Mouse (Mus musculus) CH12.LX (cell line): ENCODE data around the gene Plekhm3. TPM values are rescaled to one million over a fixed set of nuclear protein-coding genes. Genes with fewer than 3 reads are reported as not detected.

Experiments used
- DNase-seq: peaks from one replicate; pipeline ENCODE4 v3.0.0-alpha.2; 2013; ENCODE audit errors: extremely low read depth
- H3K27ac ChIP-seq: 2 replicates; pipeline ENCODE4 v1.5.1; 2012; ENCODE audit warnings: low read depth, mild to moderate bottlenecking, control low read depth, moderate library complexity; ENCODE audit not compliant: insufficient read depth
- H3K27me3 ChIP-seq: replicated peaks from 2 replicates; pipeline ENCODE3; 2012; ENCODE audit warnings: inconsistent platforms
- H3K36me3 ChIP-seq, 2 experiments: replicated peaks in 1 of 2; 2 replicates each; pipeline versions ENCODE3 to v1.6.1; 2012; ENCODE audit warnings: inconsistent platforms in 1 of 2, low read length in 1 of 2, mild to moderate bottlenecking in 1 of 2, mixed read lengths in 1 of 2, moderate library complexity in 1 of 2; ENCODE audit not compliant: control insufficient read depth in 1 of 2, insufficient read depth in 1 of 2
- H3K4me1 ChIP-seq, 2 experiments: 2 replicates each; pipeline ENCODE4 v1.6.1; 2012; ENCODE audit warnings: inconsistent platforms in 1 of 2, moderate library complexity in 1 of 2; ENCODE audit not compliant: insufficient read depth in 2 of 2, control insufficient read depth in 1 of 2
- H3K4me2 ChIP-seq: 2 replicates; pipeline ENCODE4 v1.6.1; 2012; ENCODE audit warnings: low read depth, mild to moderate bottlenecking, control low read depth; ENCODE audit not compliant: poor library complexity, insufficient read depth, severe bottlenecking
- H3K4me3 ChIP-seq, 3 experiments: fragments of 150-350 bp in 1 of 3; sonication (generic) in 1 of 3; replicated peaks in 1 of 3; 2 replicates each; pipeline versions ENCODE3 to v1.5.1; 2011 to 2012; ENCODE audit warnings: low read depth in 2 of 3, low read length in 2 of 3, mild to moderate bottlenecking in 2 of 3, moderate library complexity in 2 of 3, control low read depth in 1 of 3, improper control_type of control experiment in 1 of 3, inconsistent platforms in 1 of 3, mixed read lengths in 1 of 3; ENCODE audit not compliant: poor library complexity in 1 of 3
- H3K79me2 ChIP-seq: replicated peaks from 2 replicates; pipeline ENCODE4 v1.6.1; 2012; ENCODE audit warnings: mild to moderate bottlenecking, moderate library complexity; ENCODE audit not compliant: control insufficient read depth, poor library complexity, insufficient read depth, severe bottlenecking; ENCODE audit errors: extremely low read depth
- H3K9ac ChIP-seq: 2 replicates; pipeline ENCODE4 v1.6.1; 2012; ENCODE audit warnings: low read depth, mild to moderate bottlenecking, control low read depth, moderate library complexity; ENCODE audit not compliant: insufficient read depth
- H3K9me3 ChIP-seq: replicated peaks from 2 replicates; pipeline ENCODE3; 2012; ENCODE audit warnings: low read length, inconsistent platforms, mixed read lengths
- BHLHE40 ChIP-seq: IDR thresholded peaks from 2 replicates; pipeline ENCODE4 v1.6.1; 2011; ENCODE audit warnings: mild to moderate bottlenecking, low read depth, low read length, improper control_type of control experiment
- CHD1 ChIP-seq: IDR thresholded peaks from 2 replicates; pipeline ENCODE4 v1.6.1; 2012; ENCODE audit warnings: low read depth, low read length, improper control_type of control experiment, inconsistent platforms
- CHD2 ChIP-seq: IDR thresholded peaks from 2 replicates; pipeline ENCODE4 v1.6.1; 2011; ENCODE audit warnings: low read length, improper control_type of control experiment
- CTCF ChIP-seq, 2 experiments: IDR thresholded peaks in 1 of 2; conservative IDR thresholded peaks in 1 of 2; 2 replicates each; pipeline ENCODE4 v1.5.1; 2011 to 2012; ENCODE audit warnings: low read depth in 2 of 2, low read length in 2 of 2, improper control_type of control experiment in 1 of 2, inconsistent platforms in 1 of 2, mild to moderate bottlenecking in 1 of 2, moderate library complexity in 1 of 2
- E2F4 ChIP-seq: IDR thresholded peaks from 2 replicates; pipeline ENCODE4 v1.6.1; 2011; ENCODE audit warnings: low read depth, low read length, improper control_type of control experiment; ENCODE audit not compliant: insufficient replicate concordance
- EP300 ChIP-seq: IDR thresholded peaks from 2 replicates; pipeline ENCODE4 v1.6.1; 2011; ENCODE audit warnings: low read length, improper control_type of control experiment
- ETS1 ChIP-seq: conservative IDR thresholded peaks from 2 replicates; pipeline ENCODE4 v1.6.1; 2012; ENCODE audit warnings: low read depth, mild to moderate bottlenecking, inconsistent platforms, low read length, improper control_type of control experiment, moderate library complexity
- IRF4 ChIP-seq: IDR thresholded peaks from 2 replicates; pipeline ENCODE4 v1.6.1; 2014; ENCODE audit warnings: low read depth, mild to moderate bottlenecking, inconsistent platforms, low read length, improper control_type of control experiment
- JUN ChIP-seq: IDR thresholded peaks from 2 replicates; pipeline ENCODE4 v1.6.1; 2011; ENCODE audit warnings: low read depth, mild to moderate bottlenecking, low read length, improper control_type of control experiment, moderate library complexity; ENCODE audit not compliant: insufficient read depth
- JUND ChIP-seq: conservative IDR thresholded peaks from 2 replicates; pipeline ENCODE4 v1.6.1; 2011; ENCODE audit warnings: low read depth, low read length, improper control_type of control experiment
- MAX ChIP-seq: IDR thresholded peaks from 2 replicates; pipeline ENCODE4 v1.6.1; 2011; ENCODE audit warnings: low read length, improper control_type of control experiment
- MAZ ChIP-seq: IDR thresholded peaks from 2 replicates; pipeline ENCODE4 v1.6.1; 2012; ENCODE audit warnings: low read depth, mild to moderate bottlenecking, inconsistent platforms, low read length, improper control_type of control experiment, moderate library complexity
- MEF2A ChIP-seq: IDR thresholded peaks from 2 replicates; pipeline ENCODE4 v1.6.1; 2014; ENCODE audit warnings: low read depth, mild to moderate bottlenecking, inconsistent platforms, low read length, improper control_type of control experiment, borderline replicate concordance
- MXI1 ChIP-seq: IDR thresholded peaks from 2 replicates; pipeline ENCODE4 v1.6.1; 2011; ENCODE audit warnings: mild to moderate bottlenecking, low read depth, low read length, improper control_type of control experiment
- NRF1 ChIP-seq: IDR thresholded peaks from 2 replicates; pipeline ENCODE4 v1.6.1; 2014; ENCODE audit warnings: low read depth, mild to moderate bottlenecking, inconsistent platforms, low read length, improper control_type of control experiment, moderate library complexity
- PAX5 ChIP-seq: IDR thresholded peaks from 2 replicates; pipeline ENCODE4 v1.6.1; 2012; ENCODE audit warnings: low read length, inconsistent platforms, mixed read lengths
- POLR2AphosphoS2 ChIP-seq: IDR thresholded peaks from 2 replicates; pipeline ENCODE4 v1.6.1; 2011; ENCODE audit warnings: low read depth, low read length, improper control_type of control experiment
- RAD21 ChIP-seq: IDR thresholded peaks from 2 replicates; pipeline ENCODE4 v1.6.1; 2011; ENCODE audit warnings: low read depth, mild to moderate bottlenecking, low read length, improper control_type of control experiment, moderate library complexity
- RCOR1 ChIP-seq: conservative IDR thresholded peaks from 2 replicates; pipeline ENCODE4 v1.6.1; 2012; ENCODE audit warnings: low read depth, mild to moderate bottlenecking, inconsistent platforms, low read length, improper control_type of control experiment
- SIN3A ChIP-seq: IDR thresholded peaks from 2 replicates; pipeline ENCODE4 v1.6.1; 2012; ENCODE audit warnings: low read length, improper control_type of control experiment, inconsistent platforms
- SMC3 ChIP-seq: IDR thresholded peaks from 2 replicates; pipeline ENCODE4 v1.6.1; 2011; ENCODE audit warnings: low read depth, low read length, improper control_type of control experiment
- TBP ChIP-seq: conservative IDR thresholded peaks from 2 replicates; pipeline ENCODE4 v1.6.1; 2011; ENCODE audit warnings: low read depth, low read length, improper control_type of control experiment
- TCF12 ChIP-seq: IDR thresholded peaks from 2 replicates; pipeline ENCODE4 v1.6.1; 2014; ENCODE audit warnings: low read depth, mild to moderate bottlenecking, inconsistent platforms, low read length, improper control_type of control experiment
- UBTF ChIP-seq: IDR thresholded peaks from 2 replicates; pipeline ENCODE4 v1.6.1; 2012; ENCODE audit warnings: low read depth, mild to moderate bottlenecking, inconsistent platforms, low read length, improper control_type of control experiment, moderate library complexity
- USF2 ChIP-seq: conservative IDR thresholded peaks from 2 replicates; pipeline ENCODE4 v1.6.1; 2011; ENCODE audit warnings: low read depth, low read length, improper control_type of control experiment
- ZC3H11A ChIP-seq: IDR thresholded peaks from 2 replicates; pipeline ENCODE4 v1.6.1; 2012; ENCODE audit warnings: low read depth, mild to moderate bottlenecking, inconsistent platforms, low read length, improper control_type of control experiment
- ZMIZ1 ChIP-seq: IDR thresholded peaks from 2 replicates; pipeline ENCODE4 v1.6.1; 2012; ENCODE audit warnings: low read depth, mild to moderate bottlenecking, inconsistent platforms, low read length, improper control_type of control experiment
- ZNF384 ChIP-seq: IDR thresholded peaks from 2 replicates; pipeline ENCODE4 v1.6.1; 2012; ENCODE audit warnings: low read depth, low read length, improper control_type of control experiment, inconsistent platforms
- dilution Hi-C: fragments of 300-500 bp; cut with MboI; formaldehyde crosslinking; loops from 2 replicates; pipeline ENCODE4 v1.14.3; 2020; ENCODE audit warnings: low sequenced_read_pairs; ENCODE audit not compliant: extremely low pct_unique_long_range_greater_than_20kb, extremely low pct_ligation_motif_present
- in situ Hi-C: fragments of 300-500 bp; cut with MboI; formaldehyde crosslinking; loops from 3 replicates; pipeline ENCODE4 v1.14.3; 2019; ENCODE audit warnings: low sequenced_read_pairs, low pct_ligation_motif_present, low pct_unique_long_range_greater_than_20kb, mixed read lengths
- polyA plus RNA-seq: library from polyadenylated mRNA; unstranded; fragments of >175 nt; gene quantifications from 2 replicates; pipeline ENCODE4 v1.2.1, GENCODE M21; 2012; ENCODE audit warnings: low read depth; ENCODE audit not compliant: insufficient read length
- total RNA-seq, 2 experiments: library from RNA; depleted of rRNA; stranded (reverse); fragments of 300-350 nt in 1 of 2; fragments of >200 nt in 1 of 2; gene quantifications; 2 replicates each; pipeline ENCODE4 v1.2.3; 2012 to 2014

The Plekhm3 gene
- total and polyA plus RNA-seq, 3 experiments = 9.9 to 14.1 (median 13.0) TPM

DNA sequence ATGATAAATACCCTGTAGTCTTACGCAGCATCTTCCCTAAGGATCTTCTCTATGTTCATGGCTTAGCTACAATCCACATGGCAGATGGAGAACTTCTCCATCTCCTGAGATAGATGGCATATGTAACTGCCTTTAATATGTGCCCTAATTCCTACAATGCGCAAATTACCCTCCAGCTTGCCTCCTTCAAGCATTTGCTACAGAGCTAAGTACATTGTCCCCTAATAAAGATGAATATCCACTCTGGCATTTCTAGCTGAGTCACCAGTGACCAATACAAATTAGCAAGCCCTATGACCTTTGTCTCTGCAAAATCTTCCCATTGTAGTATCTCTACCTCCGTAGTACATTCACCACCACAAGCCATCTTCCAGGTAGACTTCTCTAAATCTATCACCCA lies 6.4 kb downstream of the Plekhm3 start:
- no peak for DNase-seq
- Histone ChIP-seq H3K79me2 (peaks cover 8% of the 10 kb centered on the region), H3K9me3 (no peaks in the 10 kb centered on the region), H3K4me1 (peaks cover 14 to 41% of the 10 kb centered on the region in 2 experiments), H3K4me3 (no peak overlapping the region), H3K36me3 (no peaks in the 10 kb centered on the region), H3K27me3 (no peaks in the 10 kb centered on the region), H3K4me2 (no peak overlapping the region), H3K9ac (no peak overlapping the region), H3K27ac (no peak overlapping the region)
- dilution Hi-C loops (no loop called here), in situ Hi-C loops (no loop called here)
- TF ChIP-seq CHD2 (no peak), TCF12 (no peak), ZNF384 (no peak), SIN3A (no peak), PAX5 (no peak), CTCF (conservative IDR thresholded peaks at IDR 0.05 in 1 of 2, IDR thresholded peaks at IDR 0.05 in 1 of 2; ENCODE audit: low read depth in 2 of 2, low read length in 2 of 2) (no peak), USF2 (no peak), ETS1 (no peak), SMC3 (no peak), E2F4 (no peak), NRF1 (no peak), RAD21 (no peak), JUN (no peak), POLR2AphosphoS2 (no peak), ZMIZ1 (no peak), IRF4 (no peak), MAZ (no peak)
- TF ChIP-seq, all 38 proteins: peak for 0

DNA sequence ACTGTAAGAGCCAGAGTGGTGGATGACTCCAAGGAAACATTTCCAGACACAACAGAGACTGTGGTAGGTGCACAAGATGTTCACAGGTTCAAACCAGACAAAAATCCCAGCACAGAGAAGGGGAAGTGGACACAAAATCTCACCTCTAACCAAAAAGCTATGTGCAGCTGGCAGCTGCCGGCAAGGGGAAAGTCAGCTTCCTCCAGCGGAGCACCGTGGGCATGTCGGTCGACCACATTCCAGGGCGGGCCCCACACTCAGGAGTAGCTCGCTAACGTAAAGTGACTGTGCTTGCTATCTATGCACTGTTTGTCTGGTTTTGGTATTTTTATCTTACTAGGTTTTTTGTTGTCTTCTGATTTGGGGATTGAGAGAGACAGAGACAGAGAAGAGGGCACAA lies 7.2 kb downstream of the Plekhm3 start:
- dilution Hi-C loops (no loop called here), in situ Hi-C loops (no loop called here)
- DNase-seq = peak; percentile 71
- H3K79me2 ChIP-seq = peaks cover 7% of the 10 kb centered on the region
- peaks cover 18 to 50% of the 10 kb centered on the region in 2 experiments for H3K4me1 ChIP-seq
- H3K27me3 ChIP-seq = no peaks in the 10 kb centered on the region
- H3K27ac ChIP-seq = 0 out of 2 replicates have a peak overlapping the region, but pooled peaks have one; percentile 4
- peak overlapping the region in 1 of 3 experiments; percentile 15 for H3K4me3 ChIP-seq
- no peak overlapping the region for H3K4me2 ChIP-seq
- no peaks in the 10 kb centered on the region for H3K9me3 ChIP-seq
- no peak overlapping the region for H3K9ac ChIP-seq
- TF ChIP-seq CHD1 (no peak), IRF4 (peak; percentile 61), MAX (0 out of 2 replicates have a peak, but pooled peaks have one; percentile 14), ZNF384 (no peak), MEF2A (peak; percentile 38; the same call in 1 of the 2 replicates), JUND (no peak), EP300 (peak; percentile 75), TBP (0 out of 2 replicates have a peak, but pooled peaks have one; percentile 23), RCOR1 (no peak), SIN3A (peak; percentile 56; the same call in 1 of the 2 replicates), NRF1 (peak; percentile 27; the same call in 1 of the 2 replicates), TCF12 (peak; percentile 73), ETS1 (peak; percentile 44; the same call in 1 of the 2 replicates), JUN (no peak), ZC3H11A (no peak), ZMIZ1 (no peak), UBTF (0 out of 2 replicates have a peak, but pooled peaks have one; percentile 55), MXI1 (no peak), BHLHE40 (peak; percentile 37; the same call in 1 of the 2 replicates)
- H3K36me3 ChIP-seq = no peaks in the 10 kb centered on the region
